Mouse (Mus musculus) heart, adult 2 months (tissue): ENCODE data around the gene Kalrn.

Source experiments
- CTCF ChIP-seq: fragments of 200-600 bp; IDR thresholded peaks from 2 replicates; pipeline ENCODE4 v1.8.1; 2022; ENCODE audit warnings: antibody characterized with exemption, mild to moderate bottlenecking, moderate library complexity
- EP300 ChIP-seq: fragments of 200-500 bp; IDR thresholded peaks from 2 replicates; pipeline ENCODE4 v1.6.1; 2011; ENCODE audit warnings: low read depth, low read length, control low read depth; ENCODE audit not compliant: insufficient read depth
- POLR2A ChIP-seq: fragments of 200-500 bp; IDR thresholded peaks from 2 replicates; pipeline ENCODE4 v1.6.1; 2011; ENCODE audit warnings: mild to moderate bottlenecking, low read depth, low read length, control low read depth; ENCODE audit not compliant: insufficient read depth

- TF ChIP-seq CTCF (no peak), EP300 (no peak), POLR2A (no peak)
Measured at GRCm38 (mm10) chr16:34121288-34121687, 452.0 kb downstream of the Kalrn start.
